Comparison of ENCODE assay signal across 8 mouse cellular contexts in the genomic region with DNA sequence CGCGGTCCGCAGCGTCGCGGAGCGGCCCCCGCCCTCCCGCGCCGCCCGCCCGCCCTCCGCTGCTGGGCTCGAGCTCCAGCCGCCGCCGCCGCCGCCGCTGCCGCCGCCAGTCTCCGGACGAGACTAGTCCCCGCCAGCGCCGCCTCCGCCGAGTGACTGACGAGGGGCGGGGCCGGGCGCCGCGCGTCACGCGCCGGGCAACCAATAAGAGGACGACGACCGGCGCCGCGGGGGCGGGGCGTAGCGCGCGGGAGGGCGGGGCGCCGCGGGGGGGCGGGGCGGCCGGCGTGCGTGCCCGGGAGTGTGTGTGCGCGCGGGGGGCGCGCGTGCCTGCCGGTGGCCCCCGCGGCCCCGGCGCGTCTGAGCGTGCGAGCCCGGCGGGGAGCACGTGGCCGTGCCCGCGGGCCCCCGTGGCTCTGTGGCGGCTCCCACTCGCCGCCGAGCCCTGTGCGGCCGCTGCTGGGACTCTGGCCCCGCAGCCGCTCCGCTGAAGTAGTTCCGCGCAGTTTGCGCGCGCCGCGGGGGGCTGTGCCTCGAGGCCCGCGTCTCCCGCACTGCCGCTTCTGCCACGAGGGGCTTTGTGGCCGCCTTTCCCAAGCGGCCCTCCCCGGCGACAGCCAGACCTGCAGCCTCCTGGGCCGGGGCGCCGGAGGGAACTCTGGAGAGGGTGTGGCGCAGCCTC. TPM values are rescaled to one million over a fixed set of nuclear protein-coding genes. Genes with fewer than 3 reads are reported as not detected.
DNase-seq lines count a peak whose midpoint lies in the region; ATAC-seq lines count a peak whose summit lies in the region.

A gene (minus strand): TSS at position 152 of the 682 bp plus-strand sequence.

- peak within 1 kb of the TSS; percentile 84 for H3K4me2 ChIP-seq in hindbrain, embryonic 15.5 days

- H3K9ac ChIP-seq in hindbrain, embryonic 15.5 days = peak within 1 kb of the TSS; percentile 76

- WGBS in hindbrain, embryonic 15.5 days = 0% methylated on average over 26 of the region's 112 CpGs

- H3K27me3 ChIP-seq in hindbrain, embryonic 15.5 days = peaks cover 19% of the 10 kb centered on the region

- H3K4me3 ChIP-seq in hindbrain, embryonic 15.5 days = peak within 1 kb of the TSS; percentile 63

- peaks cover 39% of the 10 kb centered on the region for H3K4me1 ChIP-seq in hindbrain, embryonic 15.5 days (replicated peaks)

- no peaks in the 10 kb centered on the region for H3K9me3 ChIP-seq in hindbrain, embryonic 15.5 days

- no peaks in the 10 kb centered on the region for H3K36me3 ChIP-seq in hindbrain, embryonic 15.5 days

- peak within 1 kb of the TSS; percentile 95 for H3K27ac ChIP-seq in hindbrain, embryonic 15.5 days (replicated peaks)

- DNase-seq in ZHBTc4 (ENCODE audit: low read depth, low spot score) = peak; percentile 97
- peak; percentile 88 to 95 for DNase-seq in cerebellum, postnatal 4 days (ENCODE audit: low spot score in 2 of 2)
- DNase-seq in gastrocnemius, adult 18-20 months (ENCODE audit: low spot score) = peak; percentile 91
- DNase-seq in left cerebral cortex, adult 11 months (ENCODE audit: low spot score) = peak; percentile 92
- peak; percentile 96 for DNase-seq in lung, postnatal 36 days
- DNase-seq in retina, embryonic 14.5 days (ENCODE audit: low spot score) = peak; percentile 93
- DNase-seq in thymus, postnatal 36 days = peak; percentile 93 to 95

- peak; percentile 97 for ATAC-seq in hindbrain, embryonic 15.5 days (ENCODE audit: low FRiP score, low read depth)

RNA-seq across cellular contexts. Expression of the gene that starts here (rescaled TPM):
- total RNA-seq in gastrocnemius, adult 18-20 months (2021) = 1 to 10 TPM; 5.8 to 9.2 TPM
- polyA plus RNA-seq in hindbrain, embryonic 15.5 days (2015; fragmentation: Nextera tagmentation; extraction: Ambion mirVana) = 17.9 and 19.9 TPM in 2 replicates

Comparison
In these comparisons a context has a peak if more than half of its experiments do, and no peak if none do; other contexts are left out.
1. Peak in every context shown above with its lines: DNase-seq, ATAC-seq, H3K4me3 ChIP-seq and H3K27ac ChIP-seq.